8 mouse cellular contexts compared by ENCODE assay signal in the genomic region with DNA sequence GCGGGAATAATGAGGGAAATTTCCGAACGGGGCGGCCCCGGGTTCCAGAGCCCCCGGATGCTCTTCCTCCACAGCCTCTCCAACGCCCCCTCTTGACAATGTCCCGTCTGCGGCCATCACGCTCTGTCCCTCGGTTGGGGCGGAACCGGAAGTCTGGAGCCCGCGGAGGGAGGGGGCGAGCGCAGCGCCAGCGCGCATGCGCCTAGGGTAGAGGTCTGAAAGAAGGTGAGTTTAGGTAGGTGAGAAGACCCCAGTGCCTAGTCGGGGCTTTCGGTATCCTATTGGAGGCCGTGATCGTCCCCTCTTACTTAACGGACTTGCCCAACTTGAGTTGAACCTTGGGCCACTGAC. TPM values are rescaled to one million over a fixed set of nuclear protein-coding genes. Genes with fewer than 3 reads are reported as not detected.
DNase-seq lines count a peak whose midpoint lies in the region; ATAC-seq lines count a peak whose summit lies in the region.

A gene (minus strand): TSS at position 155 of the 351 bp plus-strand sequence.

- under 1% methylated on average over 26 of the region's 26 CpGs for WGBS in heart, embryonic 14.5 days
- WGBS in liver, embryonic 13.5 days (ENCODE audit: insufficient replicate concordance), result under 1% methylated on average over 26 of the region's 26 CpGs
- 2% methylated on average over 26 of the region's 26 CpGs for WGBS in stomach, embryonic 16.5 days

- H3K4me3 ChIP-seq in erythroblast, embryonic 14.5 days (replicated peaks), result peak within 1 kb of the TSS; percentile 87
- peak within 1 kb of the TSS; percentile 67 to 80 for H3K4me3 ChIP-seq in heart, embryonic 14.5 days (ENCODE audit: control insufficient read depth in 1 of 2, insufficient read depth in 1 of 2, low read depth in 1 of 2, low read length in 2 of 2)
- peak within 1 kb of the TSS; percentile 85 for H3K4me3 ChIP-seq in liver, embryonic 13.5 days (replicated peaks)
- H3K4me3 ChIP-seq in stomach, embryonic 16.5 days (replicated peaks; ENCODE audit: low read length), result peak within 1 kb of the TSS; percentile 98

- no peaks in the 10 kb centered on the region for H3K9me3 ChIP-seq in erythroblast, embryonic 14.5 days (ENCODE audit: control insufficient read depth, low read length)
- H3K9me3 ChIP-seq in heart, embryonic 14.5 days (ENCODE audit: control insufficient read depth, low read length), result no peaks in the 10 kb centered on the region
- no peaks in the 10 kb centered on the region for H3K9me3 ChIP-seq in liver, embryonic 13.5 days (replicated peaks)
- H3K9me3 ChIP-seq in stomach, embryonic 16.5 days (replicated peaks; ENCODE audit: control insufficient read depth, low read length), result no peaks in the 10 kb centered on the region

- H3K27me3 ChIP-seq in erythroblast, embryonic 14.5 days (ENCODE audit: control insufficient read depth), result no peaks in the 10 kb centered on the region
- H3K27me3 ChIP-seq in heart, embryonic 14.5 days (ENCODE audit: control insufficient read depth, insufficient read depth, low read length), result no peaks in the 10 kb centered on the region
- H3K27me3 ChIP-seq in liver, embryonic 13.5 days, result no peaks in the 10 kb centered on the region; the same call in 1 of the 2 replicates
- H3K27me3 ChIP-seq in stomach, embryonic 16.5 days (ENCODE audit: control insufficient read depth, insufficient read depth, low read length), result no peaks in the 10 kb centered on the region

- H3K4me2 ChIP-seq in heart, embryonic 14.5 days (ENCODE audit: low read length), result peak within 1 kb of the TSS; percentile 76
- peak within 1 kb of the TSS; percentile 89 for H3K4me2 ChIP-seq in liver, embryonic 13.5 days
- peak within 1 kb of the TSS; percentile 83 for H3K4me2 ChIP-seq in stomach, embryonic 16.5 days (ENCODE audit: low read depth, low read length)

- peak within 1 kb of the TSS; percentile 78 for H3K9ac ChIP-seq in heart, embryonic 14.5 days (ENCODE audit: low read length)
- peak within 1 kb of the TSS; percentile 87 for H3K9ac ChIP-seq in liver, embryonic 13.5 days
- peak within 1 kb of the TSS; percentile 89 for H3K9ac ChIP-seq in stomach, embryonic 16.5 days (ENCODE audit: low read length)

- H3K4me1 ChIP-seq in erythroblast, embryonic 14.5 days (ENCODE audit: control insufficient read depth), result peaks cover 26% of the 10 kb centered on the region
- peaks cover 6 to 9% of the 10 kb centered on the region in 2 experiments for H3K4me1 ChIP-seq in heart, embryonic 14.5 days (ENCODE audit: control insufficient read depth in 2 of 2, insufficient read depth in 2 of 2, low read length in 2 of 2)
- H3K4me1 ChIP-seq in liver, embryonic 13.5 days (replicated peaks), result peaks cover 35% of the 10 kb centered on the region
- H3K4me1 ChIP-seq in stomach, embryonic 16.5 days (ENCODE audit: control insufficient read depth, insufficient read depth, low read length), result peaks cover 6% of the 10 kb centered on the region

- peak; percentile 87 for ATAC-seq in heart, embryonic 14.5 days (ENCODE audit: insufficient number of reproducible peaks, insufficient read depth, low FRiP score, low read depth)
- ATAC-seq in liver, embryonic 13.5 days (ENCODE audit: low read depth), result peak; percentile 80
- peak; percentile 87 for ATAC-seq in stomach, embryonic 16.5 days (ENCODE audit: insufficient read depth, low FRiP score)

- H3K27ac ChIP-seq in heart, embryonic 14.5 days (replicated peaks in 1 of 2; ENCODE audit: control insufficient read depth in 1 of 2, insufficient read depth in 1 of 2, low read depth in 2 of 2, low read length in 2 of 2), result peak within 1 kb of the TSS; percentile 81 to 88
- H3K27ac ChIP-seq in liver, embryonic 13.5 days, result peak within 1 kb of the TSS; percentile 84
- peak within 1 kb of the TSS; percentile 96 for H3K27ac ChIP-seq in stomach, embryonic 16.5 days (ENCODE audit: low read length)

- peaks cover 6% of the 10 kb centered on the region for H3K36me3 ChIP-seq in erythroblast, embryonic 14.5 days (ENCODE audit: control insufficient read depth)
- H3K36me3 ChIP-seq in heart, embryonic 14.5 days (ENCODE audit: control insufficient read depth, insufficient read depth, low read length), result peaks cover 9% of the 10 kb centered on the region; the same call in 1 of the 2 replicates
- H3K36me3 ChIP-seq in liver, embryonic 13.5 days, result peaks cover 10% of the 10 kb centered on the region; the same call in 1 of the 2 replicates
- H3K36me3 ChIP-seq in stomach, embryonic 16.5 days (ENCODE audit: control insufficient read depth, insufficient read depth, low read length), result peaks cover 10% of the 10 kb centered on the region; the same call in 1 of the 2 replicates

- peak; percentile 88 for DNase-seq in CD4-positive helper T cell, adult 2 months (ENCODE audit: low read depth, low spot score)
- DNase-seq in brain, adult 2 months (ENCODE audit: low read depth, low spot score), result peak; percentile 90
- DNase-seq in kidney, postnatal 10 days, result peak; percentile 93
- peak; percentile 78 for DNase-seq in liver, embryonic 13.5 days
- peak; percentile 94 for DNase-seq in neural tube, embryonic 10.5 days (ENCODE audit: extremely low spot score, low spot score)

RNA-seq across cellular contexts. Expression of the gene that starts here (rescaled TPM):
- polyA plus RNA-seq in erythroblast, embryonic 14.5 days (2012), result 0.17 and 0.28 TPM in 2 replicates
- 11.8 and 12.5 TPM in 2 replicates for polyA plus RNA-seq in heart, embryonic 14.5 days (2014; fragmentation: Nextera tagmentation; extraction: Ambion mirVana)
- 7.3 and 7.4 TPM in 2 replicates for polyA plus RNA-seq in liver, embryonic 13.5 days (2015; fragmentation: Nextera tagmentation; extraction: Ambion mirVana)
- polyA plus RNA-seq in stomach, embryonic 16.5 days (2015; fragmentation: Nextera tagmentation; extraction: Ambion mirVana), result 11.6 and 12.9 TPM in 2 replicates

Comparison
In these comparisons a context has a peak if more than half of its experiments do, and no peak if none do; other contexts are left out.
1. Peak in every context shown above with its lines: DNase-seq, ATAC-seq, H3K4me3 ChIP-seq and H3K27ac ChIP-seq.